Mouse (Mus musculus) layer of hippocampus, postnatal 14 days (tissue): ENCODE results near the gene Lztr1. TPM values are rescaled to one million over a fixed set of nuclear protein-coding genes. Genes with fewer than 3 reads are reported as not detected.
"Not testable (repeated sequence)": the region's sequence is repeated elsewhere in the genome, so short reads cannot be mapped to it uniquely, and the experiment has no call there.

Experiments
- DNase-seq, 2 experiments: peaks; one replicate each; pipeline ENCODE4 v3.0.0; 2021 to 2022; ENCODE audit warnings: low spot score in 2 of 2, mixed read lengths in 1 of 2
- total RNA-seq, 2 experiments: library from RNA; stranded (reverse); gene quantifications; 2 replicates each; pipeline ENCODE4 v1.2.3; 2021

Lztr1 gene
- total RNA-seq, 2 experiments from 2014 or later = 204 to 215 TPM

GRCm38 (mm10) chr16:17502681-17503080 is 5.8 kb upstream of the Lztr1 start:
- no peak for DNase-seq

- no peak for DNase-seq
Measured at GRCm38 (mm10) chr16:17507018-17507552, 1.4 kb upstream of the Lztr1 start.

GRCm38 (mm10) chr16:17508031-17508430 is 457 bp upstream of the Lztr1 start:
- not testable (repeated sequence) for DNase-seq

GRCm38 (mm10) chr16:17509240-17509597 is 731 bp downstream of the Lztr1 start:
- peak in 1 of 2 experiments; percentile 34 for DNase-seq

- DNase-seq = no peak
Measured at GRCm38 (mm10) chr16:17510143-17510542, 1.7 kb downstream of the Lztr1 start.

- no peak for DNase-seq
Measured at GRCm38 (mm10) chr16:17510686-17511085, 2.2 kb downstream of the Lztr1 start.

- DNase-seq = no peak
Measured at GRCm38 (mm10) chr16:17511431-17511830, 2.9 kb downstream of the Lztr1 start.

GRCm38 (mm10) chr16:17518910-17519309 is 10.4 kb downstream of the Lztr1 start:
- no peak for DNase-seq

GRCm38 (mm10) chr16:17524156-17524555 is 15.7 kb downstream of the Lztr1 start:
- no peak for DNase-seq

GRCm38 (mm10) chr16:17525524-17525923 is 17.0 kb downstream of the Lztr1 start:
- no peak for DNase-seq

GRCm38 (mm10) chr16:17526223-17526622 is 17.7 kb downstream of the Lztr1 start:
- no peak for DNase-seq

- DNase-seq = no peak
Measured at GRCm38 (mm10) chr16:17527606-17528005, 19.1 kb downstream of the Lztr1 start.

- no peak for DNase-seq
Measured at GRCm38 (mm10) chr16:17528276-17528675, 19.8 kb downstream of the Lztr1 start.

GRCm38 (mm10) chr16:17529981-17530586 is 21.6 kb downstream of the Lztr1 start:
- DNase-seq = no peak

GRCm38 (mm10) chr16:17530640-17531288 is 22.3 kb downstream of the Lztr1 start, which contains the start of gene Thap7:
Thap7 (minus strand) TSS chr16:17531136.
- DNase-seq = peak; percentile 96 to 98

GRCm38 (mm10) chr16:17532271-17532670 is 23.8 kb downstream of the Lztr1 start:
- no peak for DNase-seq

- DNase-seq = no peak
Measured at GRCm38 (mm10) chr16:17532676-17533329, 24.3 kb downstream of the Lztr1 start.

- no peak for DNase-seq
Measured at GRCm38 (mm10) chr16:17536584-17536983, 28.1 kb downstream of the Lztr1 start.

- no peak for DNase-seq
Measured at GRCm38 (mm10) chr16:17542632-17543031, 34.1 kb downstream of the Lztr1 start.

GRCm38 (mm10) chr16:17552837-17553236 is 44.3 kb downstream of the Lztr1 start:
- DNase-seq = no peak

GRCm38 (mm10) chr16:17553910-17554685 is 45.6 kb downstream of the Lztr1 start:
- no peak for DNase-seq
